Mouse (Mus musculus): ENCODE results near the gene Tcte1. TPM values are rescaled to one million over a fixed set of nuclear protein-coding genes. Genes with fewer than 3 reads are reported as not detected.

The Tcte1 gene
- total RNA-seq, 2 experiments from 2014 or later: not detected

DNA sequence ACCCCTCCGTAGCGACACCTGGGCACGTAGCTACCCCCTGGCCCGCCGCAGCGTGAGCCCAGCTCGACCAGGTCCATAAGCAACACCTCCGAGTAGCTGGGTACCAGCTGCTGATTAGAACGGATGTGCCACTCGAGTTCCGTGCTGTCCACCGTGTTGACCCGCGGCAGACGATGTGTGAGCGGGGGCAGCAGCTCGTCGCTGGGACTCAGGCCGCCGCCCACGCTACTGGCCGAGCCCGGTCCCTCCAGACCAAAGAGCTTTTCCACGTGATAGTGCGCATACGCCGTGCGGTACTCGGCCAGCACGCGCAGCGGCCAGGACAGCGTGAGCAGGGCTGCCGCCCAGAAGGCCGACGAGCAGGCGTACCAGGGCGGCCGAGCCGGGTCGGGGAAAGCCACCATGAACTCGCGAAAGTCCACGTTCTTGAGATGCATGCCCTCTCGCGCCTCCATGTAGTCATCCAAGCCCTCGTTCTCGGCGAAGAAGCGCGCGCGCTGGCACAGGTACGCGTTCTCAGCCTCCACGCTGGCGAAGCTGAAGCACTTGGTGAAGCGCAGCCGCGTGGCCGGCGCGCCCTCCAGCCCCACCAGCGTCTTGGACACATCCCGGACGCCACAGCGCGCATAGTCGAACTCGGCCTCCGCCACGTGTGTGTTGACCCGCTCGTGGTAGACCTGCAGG is 22.2 kb downstream of the Tcte1 start:
- DNase-seq: no peak
- intact Hi-C loops (cut with DNase I): no loop called here

DNA sequence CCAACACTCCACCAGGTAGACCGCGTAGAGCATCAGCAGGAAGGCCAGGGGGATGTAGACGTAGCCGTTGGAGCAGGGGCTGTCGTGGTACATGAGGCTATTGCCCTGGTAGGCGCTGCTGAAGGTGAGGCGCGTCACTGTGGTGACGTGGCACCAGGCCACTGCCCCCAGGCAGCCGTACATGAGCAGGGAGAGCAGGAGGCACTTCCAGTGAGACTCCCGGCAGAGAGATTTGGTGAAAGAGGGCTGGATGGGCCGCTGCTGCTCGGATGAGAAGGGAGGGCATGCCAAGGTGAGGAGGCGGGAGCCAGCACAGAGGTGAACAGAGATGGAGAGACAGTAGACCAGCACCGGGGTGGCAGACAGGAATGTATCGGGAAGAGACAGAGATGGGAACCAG is 23.7 kb downstream of the Tcte1 start:
- intact Hi-C loops (cut with DNase I): no loop called here
- DNase-seq: no peak

- intact Hi-C loops (cut with DNase I): no loop called here
- DNase-seq: no peak
These were observed 24.4 kb downstream of the Tcte1 start for GRCm38 (mm10) chr17:45547461-45548190.

- intact Hi-C loops (cut with DNase I): no loop called here
- DNase-seq: no peak
These were observed 25.6 kb downstream of the Tcte1 start for GRCm38 (mm10) chr17:45548541-45549512.

DNA sequence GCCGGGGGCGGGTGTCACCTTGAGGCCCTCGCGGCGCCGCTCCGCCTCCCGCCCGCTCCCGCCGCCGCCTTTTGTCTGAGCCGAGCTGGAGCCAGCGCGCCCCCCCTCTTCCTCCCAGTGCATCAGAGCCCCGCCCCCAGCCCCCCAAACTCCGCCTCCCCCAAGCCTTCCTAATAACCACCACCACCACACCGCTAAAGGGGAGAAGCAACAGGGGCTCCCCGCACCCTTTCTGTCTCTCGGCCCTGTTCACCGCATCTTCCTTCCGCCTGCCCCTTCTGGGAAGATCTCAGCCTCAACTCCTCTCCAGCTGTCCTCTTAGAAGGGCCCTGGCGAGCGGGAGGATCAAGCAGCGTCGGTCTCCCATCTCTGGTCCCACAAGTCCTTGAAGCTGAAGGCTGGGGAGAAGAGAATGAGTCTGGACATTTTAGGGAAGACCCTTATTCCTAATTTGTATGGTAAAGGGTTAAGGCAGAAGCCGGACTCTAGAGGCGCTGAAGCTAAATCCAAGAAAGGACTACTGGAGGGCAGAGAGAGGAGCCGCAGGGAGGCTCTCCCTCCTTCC is 26.5 kb downstream of the Tcte1 start, which contains the start of gene Tmem151b:
Gene Tmem151b (minus strand): TSS at position 61 of the 565 bp plus-strand sequence.
- intact Hi-C loops (cut with DNase I): loop anchor here (2.0 kb wide), 1 partner anchor 71 kb away; no protein-coding TSS in a partner anchor
- DNase-seq: no peak

DNA sequence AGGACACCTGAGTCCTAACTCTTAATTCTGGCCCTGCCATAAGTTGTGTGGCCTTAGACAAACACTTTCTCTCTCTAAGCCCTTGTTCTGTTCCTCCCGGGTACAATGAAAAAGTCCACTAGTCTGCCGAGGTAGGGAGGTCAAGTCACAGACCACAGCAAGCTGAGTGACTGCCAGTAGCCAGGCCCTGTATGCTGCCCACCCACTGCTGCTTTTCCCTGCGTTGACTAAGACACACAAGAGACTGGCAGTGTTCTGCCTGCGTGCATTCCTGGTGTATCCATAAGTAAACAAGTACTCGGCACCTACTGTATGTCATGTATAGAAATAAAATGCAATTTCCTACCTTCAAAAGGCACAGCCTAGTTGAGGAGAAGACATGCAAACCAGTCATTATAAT is 27.0 kb downstream of the Tcte1 start:
- intact Hi-C loops (cut with DNase I): loop anchor here (2.0 kb wide), 1 partner anchor 71 kb away; no protein-coding TSS in a partner anchor
- DNase-seq: no peak

DNA sequence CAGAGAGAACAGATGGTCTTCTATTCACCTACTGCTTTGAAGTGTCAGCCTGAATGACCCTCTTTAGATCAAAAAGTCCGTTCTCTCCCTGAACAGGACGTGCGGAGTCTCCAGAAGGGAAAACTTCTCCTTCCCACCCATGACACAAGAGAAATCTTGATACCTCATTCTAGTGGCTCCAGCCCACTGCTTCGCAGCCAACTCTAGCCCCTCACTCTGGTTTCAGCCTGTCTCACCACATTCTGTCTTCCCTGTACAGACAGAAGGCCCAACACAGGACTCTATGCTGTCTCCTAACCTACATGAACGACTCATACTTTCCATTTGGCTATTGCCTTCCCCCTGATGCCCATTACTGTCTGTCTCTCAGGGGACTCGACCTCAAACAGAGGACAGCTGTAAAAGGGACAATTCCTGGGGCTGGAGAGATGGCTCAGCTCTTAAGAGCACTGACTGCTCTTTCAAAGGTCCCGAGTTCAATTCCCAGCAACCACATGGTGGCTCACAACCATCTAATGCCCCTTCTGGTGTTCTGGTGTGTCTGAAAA is 28.1 kb downstream of the Tcte1 start:
- DNase-seq: no peak
- intact Hi-C loops (cut with DNase I): loop anchor here (2.0 kb wide), 1 partner anchor 73 kb away; no protein-coding TSS in a partner anchor

DNA sequence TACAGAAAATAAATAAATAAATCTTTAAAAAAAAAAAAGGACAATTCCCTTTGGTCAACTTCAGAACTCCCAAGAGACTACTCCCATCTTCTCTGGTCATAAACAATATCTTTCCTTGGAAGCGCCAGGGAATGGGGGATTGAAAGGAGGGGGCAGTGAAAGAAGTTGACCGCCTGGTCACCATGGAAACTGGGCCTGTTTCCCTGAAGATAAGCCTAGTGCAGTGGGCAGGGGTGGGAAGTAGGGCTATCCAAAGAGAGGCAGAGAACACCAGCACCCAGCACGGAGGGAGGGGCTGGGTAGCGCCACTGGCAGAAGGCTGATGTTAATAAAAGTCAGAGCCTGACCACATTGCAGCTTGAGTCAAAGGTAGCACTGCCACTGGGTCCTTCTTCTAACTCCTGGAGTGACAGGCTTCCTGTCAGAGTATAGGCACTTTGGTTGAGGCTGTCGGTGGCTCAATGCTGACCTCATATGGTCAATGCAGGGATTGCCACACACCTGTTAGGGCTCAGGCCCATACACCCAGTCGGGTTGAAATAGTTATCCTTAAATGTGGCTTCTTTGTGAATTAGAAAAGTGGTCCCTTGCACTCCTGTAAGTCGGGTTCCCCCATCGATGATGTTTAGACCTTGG is 28.7 kb downstream of the Tcte1 start:
- DNase-seq: peak; percentile 48 to 65
- intact Hi-C loops (cut with DNase I): loop anchor here (2.0 kb wide), 2 partner anchors 35 to 73 kb away; no protein-coding TSS in a partner anchor

- no peak for DNase-seq
- intact Hi-C loops (cut with DNase I): loop anchor here (2.0 kb wide), 1 partner anchor 36 kb away; no protein-coding TSS in a partner anchor
These were observed 29.8 kb downstream of the Tcte1 start for GRCm38 (mm10) chr17:45553065-45553464.

DNA sequence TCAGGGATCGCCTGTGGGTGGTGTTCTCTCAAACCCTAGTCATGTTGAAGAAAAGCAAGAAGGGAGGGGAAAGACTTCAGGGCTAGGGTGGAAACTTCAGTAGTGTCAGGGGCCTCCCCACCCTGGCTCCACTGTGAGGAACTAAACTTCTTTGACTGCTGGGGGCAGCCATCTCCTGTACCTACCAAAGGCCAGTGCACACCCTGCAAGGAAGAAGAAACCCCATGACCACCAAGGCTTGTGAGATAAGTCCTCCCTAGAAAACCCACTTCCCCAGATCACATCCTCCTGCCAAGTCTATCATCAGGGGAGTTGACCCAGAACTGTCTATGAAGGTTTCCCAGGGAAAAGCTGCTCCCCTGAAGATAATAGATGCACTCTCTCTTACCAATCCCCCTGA is 31.2 kb downstream of the Tcte1 start:
- intact Hi-C loops (cut with DNase I): no loop called here
- DNase-seq: no peak

DNA sequence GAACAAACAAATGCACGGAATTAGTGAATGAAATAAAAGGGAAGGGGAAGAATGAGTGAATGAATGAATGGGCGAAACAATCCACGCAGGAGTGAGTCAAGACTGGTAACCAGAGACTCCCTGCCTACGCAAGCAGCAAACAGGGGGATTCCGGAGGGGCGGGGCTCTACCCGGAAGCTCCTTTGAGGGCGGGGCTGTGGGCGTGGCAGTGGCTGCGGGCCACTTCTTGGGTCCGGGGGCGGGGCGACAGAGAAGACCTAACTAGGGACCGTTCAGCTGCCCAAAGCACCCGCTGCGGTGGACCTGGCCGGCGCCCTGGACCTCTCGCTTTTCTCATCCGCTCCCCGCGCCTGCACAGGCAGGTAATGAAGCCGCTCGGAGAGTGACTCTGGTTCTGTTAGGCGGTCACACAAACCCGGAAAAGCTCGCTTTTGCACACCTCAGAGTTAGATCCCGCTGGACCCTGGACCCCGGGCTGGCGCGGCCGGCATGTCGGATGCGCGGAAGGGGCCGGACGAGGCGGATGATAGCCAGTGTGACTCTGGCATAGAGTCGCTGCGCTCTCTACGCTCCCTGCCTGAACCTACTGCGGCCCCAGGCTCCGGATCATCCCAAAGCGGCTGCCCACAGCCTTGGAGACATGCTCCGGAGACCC is 32.3 kb downstream of the Tcte1 start, which contains the start of gene Nfkbie:
Gene Nfkbie (plus strand): TSS at position 252 of the 655 bp plus-strand sequence.
- peak; percentile 91 for DNase-seq
- intact Hi-C loops (cut with DNase I): no loop called here

- DNase-seq: no peak
- intact Hi-C loops (cut with DNase I): no loop called here
These were observed 32.9 kb downstream of the Tcte1 start for GRCm38 (mm10) chr17:45556107-45556489.

GRCm38 (mm10) chr17:45556514-45557245 is 33.4 kb downstream of the Tcte1 start:
- no peak for DNase-seq
- intact Hi-C loops (cut with DNase I): no loop called here

GRCm38 (mm10) chr17:45557246-45557824 is 34.1 kb downstream of the Tcte1 start:
- intact Hi-C loops (cut with DNase I): no loop called here
- DNase-seq: no peak

- intact Hi-C loops (cut with DNase I): no loop called here
- no peak for DNase-seq
These were observed 35.0 kb downstream of the Tcte1 start for GRCm38 (mm10) chr17:45557998-45558862.

DNA sequence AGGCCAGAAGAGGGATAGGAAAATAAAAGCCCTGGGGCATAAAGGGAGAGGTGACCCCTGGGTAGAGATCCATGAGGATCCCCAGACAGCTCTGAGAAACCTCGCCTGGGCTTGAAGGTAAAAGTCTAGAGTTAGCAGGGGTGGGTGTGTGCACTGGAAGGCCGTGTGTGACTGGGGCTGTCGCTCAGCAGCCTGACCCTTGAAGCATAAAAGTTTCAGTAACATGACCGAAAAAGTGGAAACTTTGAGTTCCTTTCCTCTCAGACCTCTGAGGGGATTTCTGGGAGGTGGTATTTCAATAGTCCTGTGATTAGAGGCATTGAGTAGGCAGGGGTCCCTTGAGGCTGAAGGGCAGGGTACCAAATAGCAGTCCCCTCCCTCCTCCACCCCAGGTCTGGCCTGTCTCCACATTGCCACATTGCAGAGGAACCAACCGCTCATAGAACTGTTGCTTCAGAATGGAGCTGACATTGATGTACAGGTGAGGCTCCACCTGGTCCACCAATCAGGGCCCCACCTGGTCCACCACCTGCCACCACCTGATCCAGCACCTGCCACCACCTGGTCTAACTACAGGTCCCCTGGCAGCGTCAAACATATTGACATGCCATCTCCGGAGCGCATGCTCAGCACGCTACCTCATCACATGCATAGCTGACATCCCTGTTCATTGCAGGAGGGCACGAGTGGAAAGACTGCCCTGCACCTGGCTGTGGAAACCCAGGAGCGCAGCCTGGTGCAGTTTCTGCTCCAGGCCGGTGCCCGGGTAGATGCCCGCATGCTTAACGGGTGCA is 36.7 kb downstream of the Tcte1 start:
- intact Hi-C loops (cut with DNase I): no loop called here

More for the DNA sequence above, 36.7 kb downstream of the Tcte1 start:
- DNase-seq: no peak

Data from gastrocnemius, postnatal 36 days (tissue).